Mouse (Mus musculus): ENCODE results near the gene Adamts8. TPM values are rescaled to one million over a fixed set of nuclear protein-coding genes. Genes with fewer than 3 reads are reported as not detected.

The Adamts8 gene
- polyA plus RNA-seq (2016; fragmentation: Nextera tagmentation; extraction: Ambion mirVana) = 0.61 and 1.0 TPM in 2 replicates

- Histone ChIP-seq H3K9me3 (replicated peaks) (no peaks in the 10 kb centered on the region), H3K27ac (replicated peaks) (peak within 1 kb of the TSS; percentile 79), H3K4me3 (peak within 1 kb of the TSS; percentile 76), H3K27me3 (ENCODE audit: low read depth, poor library complexity, severe bottlenecking) (peaks cover 65% of the 10 kb centered on the region), H3K36me3 (no peaks in the 10 kb centered on the region), H3K4me1 (peaks cover 12% of the 10 kb centered on the region)
- under 1% methylated on average over 96 of the region's 96 CpGs for WGBS
- peak; percentile 77 for DNase-seq (ENCODE audit: low spot score)
Observed at GRCm38 (mm10) chr9:30942512-30943313, at the start of gene Adamts8. Gene Adamts8 (plus strand): TSS chr9:30942562.

GRCm38 (mm10) chr9:30895618-30896017 lies 46.7 kb upstream of the Adamts8 start:
- Histone ChIP-seq H3K27me3 (ENCODE audit: low read depth, poor library complexity, severe bottlenecking) (no peaks in the 10 kb centered on the region), H3K4me3 (no peak overlapping the region), H3K4me1 (no peaks in the 10 kb centered on the region), H3K27ac (replicated peaks) (no peak overlapping the region), H3K9me3 (replicated peaks) (no peaks in the 10 kb centered on the region), H3K36me3 (no peaks in the 10 kb centered on the region)
- no peak for DNase-seq (ENCODE audit: low spot score)
- 92% methylated on average over 3 of the region's 3 CpGs for WGBS

GRCm38 (mm10) chr9:30896752-30897151 lies 45.6 kb upstream of the Adamts8 start:
- Histone ChIP-seq H3K4me1 (no peaks in the 10 kb centered on the region), H3K36me3 (no peaks in the 10 kb centered on the region), H3K27ac (replicated peaks) (no peak overlapping the region), H3K27me3 (ENCODE audit: low read depth, poor library complexity, severe bottlenecking) (no peaks in the 10 kb centered on the region), H3K9me3 (replicated peaks) (no peaks in the 10 kb centered on the region), H3K4me3 (no peak overlapping the region)
- no peak for DNase-seq (ENCODE audit: low spot score)
- 91% methylated on average over 5 of the region's 5 CpGs for WGBS

GRCm38 (mm10) chr9:30897169-30897568 lies 45.2 kb upstream of the Adamts8 start:
- Histone ChIP-seq H3K4me3 (no peak overlapping the region), H3K9me3 (replicated peaks) (no peaks in the 10 kb centered on the region), H3K27me3 (ENCODE audit: low read depth, poor library complexity, severe bottlenecking) (no peaks in the 10 kb centered on the region), H3K4me1 (no peaks in the 10 kb centered on the region), H3K27ac (replicated peaks) (no peak overlapping the region), H3K36me3 (no peaks in the 10 kb centered on the region; the same call in 1 of the 2 replicates)
- WGBS = 90% methylated on average over 2 of the region's 2 CpGs
- no peak for DNase-seq (ENCODE audit: low spot score)

- Histone ChIP-seq H3K27ac (replicated peaks) (no peak overlapping the region), H3K27me3 (ENCODE audit: low read depth, poor library complexity, severe bottlenecking) (no peaks in the 10 kb centered on the region), H3K4me1 (no peaks in the 10 kb centered on the region), H3K4me3 (no peak overlapping the region), H3K9me3 (replicated peaks) (no peaks in the 10 kb centered on the region), H3K36me3 (no peaks in the 10 kb centered on the region; the same call in 1 of the 2 replicates)
- no peak for DNase-seq (ENCODE audit: low spot score)
- WGBS = 94% methylated on average over 19 of the region's 19 CpGs
Observed at GRCm38 (mm10) chr9:30902152-30902551, 40.2 kb upstream of the Adamts8 start.

GRCm38 (mm10) chr9:30902641-30903040 lies 39.7 kb upstream of the Adamts8 start:
- no peaks in the 10 kb centered on the region for H3K9me3 ChIP-seq (replicated peaks)
- no peak overlapping the region for H3K27ac ChIP-seq (replicated peaks)
- no peaks in the 10 kb centered on the region; the same call in 1 of the 2 replicates for H3K36me3 ChIP-seq
- WGBS = 97% methylated on average over 7 of the region's 7 CpGs
- no peak for DNase-seq (ENCODE audit: low spot score)
- no peak overlapping the region for H3K4me3 ChIP-seq
- no peaks in the 10 kb centered on the region for H3K27me3 ChIP-seq (ENCODE audit: low read depth, poor library complexity, severe bottlenecking)
- H3K4me1 ChIP-seq = no peaks in the 10 kb centered on the region

- DNase-seq (ENCODE audit: low spot score) = no peak
- H3K27me3 ChIP-seq (ENCODE audit: low read depth, poor library complexity, severe bottlenecking) = no peaks in the 10 kb centered on the region
- no peak overlapping the region for H3K4me3 ChIP-seq
- no peak overlapping the region for H3K27ac ChIP-seq (replicated peaks)
- 95% methylated on average over 5 of the region's 5 CpGs for WGBS
- no peaks in the 10 kb centered on the region; the same call in 1 of the 2 replicates for H3K36me3 ChIP-seq
- H3K9me3 ChIP-seq (replicated peaks) = no peaks in the 10 kb centered on the region
- H3K4me1 ChIP-seq = no peaks in the 10 kb centered on the region
Observed at GRCm38 (mm10) chr9:30903266-30903665, 39.1 kb upstream of the Adamts8 start.

- DNase-seq (ENCODE audit: low spot score) = no peak
Observed at GRCm38 (mm10) chr9:30905861-30906260, 36.5 kb upstream of the Adamts8 start.

GRCm38 (mm10) chr9:30906426-30906825 lies 35.9 kb upstream of the Adamts8 start:
- no peak for DNase-seq (ENCODE audit: low spot score)
- WGBS = 86% methylated on average over 4 of the region's 4 CpGs

More at GRCm38 (mm10) chr9:30905861-30906260, 36.5 kb upstream of the Adamts8 start:
- Histone ChIP-seq H3K27ac (replicated peaks) (no peak overlapping the region), H3K36me3 (no peaks in the 10 kb centered on the region; the same call in 1 of the 2 replicates), H3K27me3 (ENCODE audit: low read depth, poor library complexity, severe bottlenecking) (no peaks in the 10 kb centered on the region), H3K4me3 (no peak overlapping the region), H3K4me1 (no peaks in the 10 kb centered on the region), H3K9me3 (replicated peaks) (no peaks in the 10 kb centered on the region)
- 94% methylated on average over 10 of the region's 10 CpGs for WGBS

GRCm38 (mm10) chr9:30907677-30908295 lies 34.6 kb upstream of the Adamts8 start:
- Histone ChIP-seq H3K27ac (replicated peaks) (no peak overlapping the region), H3K4me3 (no peak overlapping the region), H3K27me3 (ENCODE audit: low read depth, poor library complexity, severe bottlenecking) (no peaks in the 10 kb centered on the region), H3K4me1 (no peaks in the 10 kb centered on the region), H3K36me3 (no peaks in the 10 kb centered on the region), H3K9me3 (replicated peaks) (no peaks in the 10 kb centered on the region)
- WGBS = 68% methylated on average over 5 of the region's 5 CpGs
- DNase-seq (ENCODE audit: low spot score) = no peak

More at GRCm38 (mm10) chr9:30906426-30906825, 35.9 kb upstream of the Adamts8 start:
- H3K4me3 ChIP-seq = no peak overlapping the region
- H3K36me3 ChIP-seq = no peaks in the 10 kb centered on the region; the same call in 1 of the 2 replicates
- no peaks in the 10 kb centered on the region for H3K27me3 ChIP-seq (ENCODE audit: low read depth, poor library complexity, severe bottlenecking)
- no peaks in the 10 kb centered on the region for H3K4me1 ChIP-seq
- H3K9me3 ChIP-seq (replicated peaks) = no peaks in the 10 kb centered on the region
- H3K27ac ChIP-seq (replicated peaks) = no peak overlapping the region

GRCm38 (mm10) chr9:30908296-30908690 lies 34.1 kb upstream of the Adamts8 start:
- DNase-seq (ENCODE audit: low spot score) = no peak
- Histone ChIP-seq H3K9me3 (replicated peaks) (no peaks in the 10 kb centered on the region), H3K36me3 (no peaks in the 10 kb centered on the region), H3K4me1 (no peaks in the 10 kb centered on the region), H3K27ac (replicated peaks) (no peak overlapping the region), H3K4me3 (no peak overlapping the region), H3K27me3 (ENCODE audit: low read depth, poor library complexity, severe bottlenecking) (no peaks in the 10 kb centered on the region)
- 89% methylated on average over 5 of the region's 5 CpGs for WGBS

GRCm38 (mm10) chr9:30908973-30909372 lies 33.4 kb upstream of the Adamts8 start:
- Histone ChIP-seq H3K4me1 (no peaks in the 10 kb centered on the region), H3K4me3 (no peak overlapping the region), H3K27ac (replicated peaks) (no peak overlapping the region), H3K27me3 (ENCODE audit: low read depth, poor library complexity, severe bottlenecking) (no peaks in the 10 kb centered on the region), H3K36me3 (no peaks in the 10 kb centered on the region), H3K9me3 (replicated peaks) (no peaks in the 10 kb centered on the region)
- 86% methylated on average over 5 of the region's 5 CpGs for WGBS
- DNase-seq (ENCODE audit: low spot score) = no peak

- H3K9me3 ChIP-seq (replicated peaks) = no peaks in the 10 kb centered on the region
- no peaks in the 10 kb centered on the region for H3K36me3 ChIP-seq
- H3K27ac ChIP-seq (replicated peaks) = no peak overlapping the region
- WGBS = 93% methylated on average over 5 of the region's 5 CpGs
- H3K4me1 ChIP-seq = no peaks in the 10 kb centered on the region
- no peak overlapping the region for H3K4me3 ChIP-seq
- H3K27me3 ChIP-seq (ENCODE audit: low read depth, poor library complexity, severe bottlenecking) = no peaks in the 10 kb centered on the region
- DNase-seq (ENCODE audit: low spot score) = no peak
Observed at GRCm38 (mm10) chr9:30910491-30910890, 31.9 kb upstream of the Adamts8 start.

Data from midbrain, embryonic 10.5 days (tissue).